Mouse (Mus musculus): ENCODE data around the gene Vmn2r113. TPM values are rescaled to one million over a fixed set of nuclear protein-coding genes. Genes with fewer than 3 reads are reported as not detected.
"Not testable (repeated sequence)": the region's sequence is repeated elsewhere in the genome, so short reads cannot be mapped to it uniquely, and the experiment has no call there.

Gene Vmn2r113
- not detected for total RNA-seq (2021)
- long read RNA-seq, experiment 1, result 0 reads
- long read RNA-seq, experiment 2, result 0 reads

DNA sequence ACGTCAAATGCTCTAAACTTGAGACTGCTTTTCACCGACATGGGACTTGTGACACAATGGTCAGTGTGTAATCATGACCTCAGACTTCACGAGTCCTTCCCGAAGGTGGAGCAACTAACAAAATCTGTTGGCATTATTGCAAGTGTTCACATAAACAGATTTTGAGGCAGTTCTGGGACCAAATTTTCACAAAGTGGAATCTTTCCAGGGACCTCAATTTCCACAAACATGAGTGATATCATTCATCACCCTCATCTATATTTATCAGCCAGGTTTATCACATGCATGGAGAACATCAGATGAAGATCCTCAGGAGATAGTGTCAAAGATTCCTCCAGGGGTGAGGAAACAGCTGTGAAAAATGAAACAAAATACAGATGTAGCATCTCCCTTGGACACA lies at the start of gene Vmn2r113:
Gene Vmn2r113 (plus strand): TSS at position 301 of the 400 bp plus-strand sequence.
- not testable (repeated sequence) for DNase-seq

Other genes starting within 250 kb of the Vmn2r113 start
- 10 to 100 TPM in 1 of 2 experiments, 1 to 10 TPM in 1; 8.2 to 13.2 TPM for gene Zfp945, start 75.8 kb upstream of the Vmn2r113 start, total RNA-seq (2021)
- not detected for gene Vmn2r-ps130, start 118.2 kb downstream of the Vmn2r113 start, total RNA-seq (2021)

All from adrenal gland, postnatal 36 days (tissue).